Mouse (Mus musculus): Measurements from ENCODE around the gene Lypd5.

Gene Lypd5

GRCm38 (mm10) chr7:24361001-24361400, 12.0 kb downstream of the Lypd5 start:
- no peak for DNase-seq (ENCODE audit: low spot score)

GRCm38 (mm10) chr7:24363228-24363627, 14.2 kb downstream of the Lypd5 start:
- DNase-seq (ENCODE audit: low spot score) = no peak

GRCm38 (mm10) chr7:24364827-24365226, 15.8 kb downstream of the Lypd5 start:
- DNase-seq (ENCODE audit: low spot score) = peak; percentile 87

GRCm38 (mm10) chr7:24365258-24366014, 16.4 kb downstream of the Lypd5 start:
- DNase-seq (ENCODE audit: low spot score) = no peak

- no peak for DNase-seq (ENCODE audit: low spot score)
These were observed 18.0 kb downstream of the Lypd5 start for GRCm38 (mm10) chr7:24366716-24367632.

GRCm38 (mm10) chr7:24368226-24368625, 19.2 kb downstream of the Lypd5 start:
- no peak for DNase-seq (ENCODE audit: low spot score)

- DNase-seq (ENCODE audit: low spot score) = no peak
These were observed 19.9 kb downstream of the Lypd5 start for GRCm38 (mm10) chr7:24368946-24369345.

- no peak for DNase-seq (ENCODE audit: low spot score)
These were observed 20.9 kb downstream of the Lypd5 start, which contains the start of gene Kcnn4 for GRCm38 (mm10) chr7:24369731-24370541. TSS of gene Kcnn4 (plus strand) at chr7:24370263.

GRCm38 (mm10) chr7:24371012-24371808, 22.2 kb downstream of the Lypd5 start:
- DNase-seq (ENCODE audit: low spot score) = no peak

GRCm38 (mm10) chr7:24371809-24372145, 22.8 kb downstream of the Lypd5 start:
- DNase-seq (ENCODE audit: low spot score) = no peak

- no peak for DNase-seq (ENCODE audit: low spot score)
These were observed 23.3 kb downstream of the Lypd5 start for GRCm38 (mm10) chr7:24372300-24372699.

GRCm38 (mm10) chr7:24372786-24373185, 23.8 kb downstream of the Lypd5 start:
- DNase-seq (ENCODE audit: low spot score) = no peak

GRCm38 (mm10) chr7:24373538-24374379, 24.8 kb downstream of the Lypd5 start:
- no peak for DNase-seq (ENCODE audit: low spot score)

- DNase-seq (ENCODE audit: low spot score) = no peak
These were observed 27.5 kb downstream of the Lypd5 start for GRCm38 (mm10) chr7:24376456-24376855.

- DNase-seq (ENCODE audit: low spot score) = no peak
These were observed 28.3 kb downstream of the Lypd5 start for GRCm38 (mm10) chr7:24377091-24377865.

GRCm38 (mm10) chr7:24378049-24378701, 29.2 kb downstream of the Lypd5 start:
- DNase-seq (ENCODE audit: low spot score) = no peak

GRCm38 (mm10) chr7:24379934-24380333, 30.9 kb downstream of the Lypd5 start:
- DNase-seq (ENCODE audit: low spot score) = no peak

- no peak for DNase-seq (ENCODE audit: low spot score)
These were observed 31.4 kb downstream of the Lypd5 start for GRCm38 (mm10) chr7:24380370-24380769.

GRCm38 (mm10) chr7:24382730-24383372, 33.9 kb downstream of the Lypd5 start:
- DNase-seq (ENCODE audit: low spot score) = no peak

All from urinary bladder, postnatal 25 days (tissue).